Mouse (Mus musculus): ENCODE results near the gene Akr1b8. TPM values are rescaled to one million over a fixed set of nuclear protein-coding genes. Genes with fewer than 3 reads are reported as not detected.
A peak's percentile ranks its signal among the peaks of the same experiment; 100 is the strongest.
"Not testable (repeated sequence)": the region's sequence is repeated elsewhere in the genome, so short reads cannot be mapped to it uniquely, and the experiment has no call there.

The Akr1b8 gene
- polyA plus RNA-seq, 1 experiment from 2014 or later, result 18.5 TPM

GRCm38 (mm10) chr6:34384701-34385370, 30.9 kb downstream of the Akr1b8 start:
- no peaks in the 10 kb centered on the region; the same call in 1 of the 2 replicates for H3K36me3 ChIP-seq (replicated peaks)
- peak overlapping the region; percentile 62 for H3K4me2 ChIP-seq
- H3K9me3 ChIP-seq, result no peaks in the 10 kb centered on the region
- peaks cover 14% of the 10 kb centered on the region for H3K4me1 ChIP-seq
- WGBS, result 5% methylated on average over 13 of the region's 13 CpGs
- no peaks in the 10 kb centered on the region for H3K27me3 ChIP-seq
- H3K9ac ChIP-seq, result peak overlapping the region; percentile 36
- H3K4me3 ChIP-seq (replicated peaks), result peak overlapping the region; percentile 44
- no peak overlapping the region for H3K27ac ChIP-seq
- 0 out of 2 replicates have a peak, but pooled peaks have one; percentile 60 for ATAC-seq (ENCODE audit: low FRiP score)

- WGBS, result 90% methylated on average over 4 of the region's 4 CpGs
- no peaks in the 10 kb centered on the region for H3K27me3 ChIP-seq
- H3K4me2 ChIP-seq, result no peak overlapping the region
- H3K4me3 ChIP-seq (replicated peaks), result no peak overlapping the region
- peaks cover 14% of the 10 kb centered on the region for H3K4me1 ChIP-seq
- H3K27ac ChIP-seq, result no peak overlapping the region
- no peak overlapping the region for H3K9ac ChIP-seq
- H3K36me3 ChIP-seq (replicated peaks), result peaks cover 3% of the 10 kb centered on the region
- H3K9me3 ChIP-seq, result no peaks in the 10 kb centered on the region
- no peak for ATAC-seq (ENCODE audit: low FRiP score)
These were observed 34.7 kb downstream of the Akr1b8 start for GRCm38 (mm10) chr6:34388420-34389156.

DNA sequence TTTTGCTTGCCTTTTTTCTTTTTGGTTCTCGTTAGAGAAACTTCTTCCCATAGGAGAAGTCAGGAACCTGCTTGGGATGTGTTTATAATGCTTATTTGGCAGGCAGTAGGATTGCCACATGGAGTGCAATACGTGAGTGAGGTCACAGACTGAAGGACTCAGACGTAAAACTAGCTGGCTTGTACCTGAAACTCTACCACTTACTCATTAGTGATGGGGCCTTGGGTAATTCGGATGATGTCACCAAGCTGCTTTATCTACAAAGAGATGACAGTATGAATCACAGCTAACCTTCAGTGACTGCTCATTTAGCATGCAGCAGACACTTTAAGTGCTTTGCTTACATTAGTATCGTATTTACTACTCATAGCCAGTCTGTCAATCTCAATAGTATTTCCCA, 42.0 kb downstream of the Akr1b8 start:
- Histone ChIP-seq H3K36me3 (replicated peaks) (peaks cover 2% of the 10 kb centered on the region; the same call in 1 of the 2 replicates), H3K9me3 (no peaks in the 10 kb centered on the region), H3K4me2 (no peak overlapping the region), H3K4me1 (no peaks in the 10 kb centered on the region), H3K4me3 (replicated peaks) (no peak overlapping the region), H3K27ac (no peak overlapping the region), H3K9ac (no peak overlapping the region), H3K27me3 (no peaks in the 10 kb centered on the region)
- WGBS, result 80% methylated on average over 5 of the region's 5 CpGs
- no peak for ATAC-seq (ENCODE audit: low FRiP score)

DNA sequence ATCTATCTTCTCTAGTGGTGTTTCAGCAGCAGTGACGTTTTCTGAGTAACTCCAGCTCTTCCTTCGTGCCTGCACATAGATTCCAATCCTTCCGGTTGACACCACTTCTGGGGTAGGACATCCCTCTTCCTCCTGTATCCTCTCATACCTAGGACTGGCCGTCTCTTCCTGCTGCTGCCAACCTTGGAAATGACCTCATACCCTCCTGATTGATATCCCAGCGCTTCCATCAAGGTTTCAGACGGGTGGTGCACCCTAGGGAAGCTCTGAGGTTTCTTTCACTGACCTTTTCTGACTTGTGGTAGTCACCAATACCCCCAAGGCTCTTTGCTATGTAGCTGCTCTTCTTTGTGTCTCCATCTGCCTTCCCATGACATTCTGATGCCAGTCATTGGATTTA, 44.5 kb downstream of the Akr1b8 start:
- 89% methylated on average over 6 of the region's 6 CpGs for WGBS

DNA sequence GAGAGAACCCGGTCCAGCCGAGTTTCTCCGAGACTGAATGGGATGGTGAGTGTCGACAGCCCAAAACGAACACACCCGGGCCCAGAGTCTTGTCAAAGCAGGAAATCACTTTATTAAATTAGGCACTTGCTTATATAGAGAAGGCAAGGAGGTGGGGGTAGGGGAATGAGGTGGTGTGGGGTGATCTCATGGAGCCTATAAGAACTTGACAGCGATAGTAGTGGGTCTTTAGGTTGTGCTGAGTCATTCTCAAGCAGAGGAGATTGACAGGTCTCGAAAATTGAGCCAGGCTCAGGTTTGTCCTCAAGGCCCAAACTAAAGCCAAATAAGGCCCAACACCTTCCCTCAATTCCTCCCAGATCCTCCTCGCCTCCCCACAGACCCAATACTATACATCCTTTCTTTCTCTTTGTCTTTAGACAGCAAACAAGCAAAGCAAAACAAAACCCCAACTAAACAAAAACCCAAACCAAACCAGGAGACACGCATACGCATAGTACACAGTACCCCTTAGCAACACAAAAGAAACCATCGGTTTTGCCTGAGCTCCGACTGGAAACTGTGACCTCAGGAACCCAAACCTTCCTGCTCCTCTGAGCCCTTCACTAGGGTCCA, 45.8 kb downstream of the Akr1b8 start:
- no peak overlapping the region for H3K4me3 ChIP-seq (replicated peaks)
- H3K4me2 ChIP-seq, result no peak overlapping the region
- 82% methylated on average over 13 of the region's 13 CpGs for WGBS
- ATAC-seq (ENCODE audit: low FRiP score), result no peak
- H3K36me3 ChIP-seq (replicated peaks), result no peaks in the 10 kb centered on the region
- H3K27ac ChIP-seq, result no peak overlapping the region
- no peaks in the 10 kb centered on the region for H3K4me1 ChIP-seq
- no peaks in the 10 kb centered on the region for H3K9me3 ChIP-seq
- H3K9ac ChIP-seq, result no peak overlapping the region
- no peaks in the 10 kb centered on the region for H3K27me3 ChIP-seq

More for the DNA sequence above, 44.5 kb downstream of the Akr1b8 start:
- H3K27ac ChIP-seq, result no peak overlapping the region
- H3K4me1 ChIP-seq, result no peaks in the 10 kb centered on the region
- no peak for ATAC-seq (ENCODE audit: low FRiP score)
- no peak overlapping the region for H3K9ac ChIP-seq
- no peaks in the 10 kb centered on the region for H3K27me3 ChIP-seq
- no peaks in the 10 kb centered on the region for H3K9me3 ChIP-seq
- no peak overlapping the region for H3K4me3 ChIP-seq (replicated peaks)
- H3K36me3 ChIP-seq (replicated peaks), result no peaks in the 10 kb centered on the region
- no peak overlapping the region for H3K4me2 ChIP-seq

- ATAC-seq (ENCODE audit: low FRiP score), result no peak
- 84% methylated on average over 2 of the region's 2 CpGs for WGBS
These were observed 46.8 kb downstream of the Akr1b8 start for GRCm38 (mm10) chr6:34400696-34401095.

GRCm38 (mm10) chr6:34406746-34407145, 52.8 kb downstream of the Akr1b8 start:
- Histone ChIP-seq H3K27ac (no peak overlapping the region), H3K4me2 (no peak overlapping the region), H3K36me3 (replicated peaks) (no peaks in the 10 kb centered on the region), H3K27me3 (no peaks in the 10 kb centered on the region), H3K9ac (no peak overlapping the region), H3K4me1 (no peaks in the 10 kb centered on the region), H3K4me3 (replicated peaks) (no peak overlapping the region), H3K9me3 (no peaks in the 10 kb centered on the region)
- no peak for ATAC-seq (ENCODE audit: low FRiP score)
- 91% methylated on average over 4 of the region's 4 CpGs for WGBS

More at GRCm38 (mm10) chr6:34400696-34401095, 46.8 kb downstream of the Akr1b8 start:
- Histone ChIP-seq H3K4me1 (no peaks in the 10 kb centered on the region), H3K4me3 (replicated peaks) (no peak overlapping the region), H3K36me3 (replicated peaks) (no peaks in the 10 kb centered on the region), H3K4me2 (no peak overlapping the region), H3K9me3 (no peaks in the 10 kb centered on the region), H3K27ac (no peak overlapping the region), H3K9ac (no peak overlapping the region), H3K27me3 (no peaks in the 10 kb centered on the region)

- Histone ChIP-seq H3K9ac (no peak overlapping the region), H3K36me3 (replicated peaks) (no peaks in the 10 kb centered on the region), H3K4me2 (no peak overlapping the region), H3K4me3 (replicated peaks) (no peak overlapping the region), H3K27ac (no peak overlapping the region), H3K4me1 (no peaks in the 10 kb centered on the region), H3K27me3 (no peaks in the 10 kb centered on the region), H3K9me3 (no peaks in the 10 kb centered on the region)
- ATAC-seq (ENCODE audit: low FRiP score), result no peak
- WGBS, result 80% methylated on average over 10 of the region's 10 CpGs
These were observed 53.5 kb downstream of the Akr1b8 start for GRCm38 (mm10) chr6:34407403-34407802.

DNA sequence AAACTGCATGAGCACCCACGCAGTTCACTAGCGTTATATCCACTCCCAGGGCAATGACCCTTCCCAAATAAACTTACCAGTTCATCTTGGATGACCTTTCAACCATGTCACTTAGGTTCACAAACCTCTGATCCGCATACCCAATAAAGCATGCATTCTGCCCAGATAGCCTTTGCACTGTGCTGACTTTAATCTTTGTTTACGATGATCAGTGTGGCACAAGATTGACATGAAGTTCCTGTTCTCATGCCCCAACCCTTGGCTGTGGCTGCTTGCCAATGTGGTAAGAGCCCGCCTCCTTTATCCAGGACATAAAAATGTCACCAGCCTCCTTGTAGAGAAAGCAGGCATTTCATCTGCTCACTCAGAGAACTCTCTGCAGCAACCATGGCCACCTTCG, 58.1 kb downstream of the Akr1b8 start, which contains the start of gene Akr1b7:
Gene Akr1b7, plus strand, starts transcription at position 312 of the 400 bp plus-strand sequence.
- H3K9me3 ChIP-seq, result no peaks in the 10 kb centered on the region
- no peak within 1 kb of the TSS for H3K4me2 ChIP-seq
- H3K4me3 ChIP-seq (replicated peaks), result no peak within 1 kb of the TSS
- H3K4me1 ChIP-seq, result no peaks in the 10 kb centered on the region
- no peak for ATAC-seq (ENCODE audit: low FRiP score)
- 90% methylated on average over 6 of the region's 6 CpGs for WGBS
- H3K36me3 ChIP-seq (replicated peaks), result no peaks in the 10 kb centered on the region
- no peaks in the 10 kb centered on the region for H3K27me3 ChIP-seq
- H3K27ac ChIP-seq, result no peak within 1 kb of the TSS
- H3K9ac ChIP-seq, result no peak within 1 kb of the TSS

DNA sequence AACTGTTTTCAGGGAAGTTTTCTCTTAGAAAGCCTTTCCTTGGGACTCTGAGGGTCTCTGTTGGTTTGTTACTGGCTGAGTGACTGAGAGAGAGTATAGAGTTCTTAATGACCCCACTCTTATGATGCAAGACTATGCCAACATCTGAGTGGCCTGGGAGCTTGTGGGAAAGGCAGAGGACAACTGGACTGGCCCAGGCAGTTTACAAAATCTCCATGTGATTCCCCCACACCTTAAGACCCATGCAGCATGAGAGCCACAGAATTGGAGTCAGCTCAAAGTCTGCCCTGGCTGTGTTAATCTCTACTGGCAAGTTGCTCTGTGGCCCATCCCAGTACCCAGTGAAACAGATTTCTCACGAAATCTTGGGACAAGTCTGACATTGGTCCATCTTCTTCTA, 58.8 kb downstream of the Akr1b8 start:
- H3K9ac ChIP-seq, result no peak overlapping the region
- H3K9me3 ChIP-seq, result no peaks in the 10 kb centered on the region
- H3K4me2 ChIP-seq, result no peak overlapping the region
- no peaks in the 10 kb centered on the region for H3K4me1 ChIP-seq
- 80% methylated on average over 1 of the region's 1 CpGs for WGBS
- H3K36me3 ChIP-seq (replicated peaks), result no peaks in the 10 kb centered on the region
- H3K4me3 ChIP-seq (replicated peaks), result no peak overlapping the region
- ATAC-seq (ENCODE audit: low FRiP score), result no peak
- no peak overlapping the region for H3K27ac ChIP-seq
- H3K27me3 ChIP-seq, result no peaks in the 10 kb centered on the region

GRCm38 (mm10) chr6:34413386-34413785, 59.5 kb downstream of the Akr1b8 start:
- not testable (repeated sequence) for H3K36me3 ChIP-seq (replicated peaks); H3K4me3 ChIP-seq (replicated peaks); ATAC-seq (ENCODE audit: low FRiP score); H3K4me2 ChIP-seq; H3K9ac ChIP-seq; H3K9me3 ChIP-seq; H3K27ac ChIP-seq; H3K27me3 ChIP-seq; H3K4me1 ChIP-seq
- 70% methylated on average over 1 of the region's 1 CpGs for WGBS

- no peak overlapping the region for H3K27ac ChIP-seq
- no peaks in the 10 kb centered on the region for H3K36me3 ChIP-seq (replicated peaks)
- H3K9me3 ChIP-seq, result no peaks in the 10 kb centered on the region
- H3K4me1 ChIP-seq, result no peaks in the 10 kb centered on the region
- H3K4me3 ChIP-seq (replicated peaks), result no peak overlapping the region
- no peak overlapping the region for H3K4me2 ChIP-seq
- H3K9ac ChIP-seq, result no peak overlapping the region
- no peaks in the 10 kb centered on the region for H3K27me3 ChIP-seq
- ATAC-seq (ENCODE audit: low FRiP score), result no peak
- 96% methylated on average over 2 of the region's 2 CpGs for WGBS
These were observed 62.6 kb downstream of the Akr1b8 start for GRCm38 (mm10) chr6:34416521-34416920.
